Mouse (Mus musculus): ENCODE measurements around the gene Pbx1.

Pbx1 gene

DNA sequence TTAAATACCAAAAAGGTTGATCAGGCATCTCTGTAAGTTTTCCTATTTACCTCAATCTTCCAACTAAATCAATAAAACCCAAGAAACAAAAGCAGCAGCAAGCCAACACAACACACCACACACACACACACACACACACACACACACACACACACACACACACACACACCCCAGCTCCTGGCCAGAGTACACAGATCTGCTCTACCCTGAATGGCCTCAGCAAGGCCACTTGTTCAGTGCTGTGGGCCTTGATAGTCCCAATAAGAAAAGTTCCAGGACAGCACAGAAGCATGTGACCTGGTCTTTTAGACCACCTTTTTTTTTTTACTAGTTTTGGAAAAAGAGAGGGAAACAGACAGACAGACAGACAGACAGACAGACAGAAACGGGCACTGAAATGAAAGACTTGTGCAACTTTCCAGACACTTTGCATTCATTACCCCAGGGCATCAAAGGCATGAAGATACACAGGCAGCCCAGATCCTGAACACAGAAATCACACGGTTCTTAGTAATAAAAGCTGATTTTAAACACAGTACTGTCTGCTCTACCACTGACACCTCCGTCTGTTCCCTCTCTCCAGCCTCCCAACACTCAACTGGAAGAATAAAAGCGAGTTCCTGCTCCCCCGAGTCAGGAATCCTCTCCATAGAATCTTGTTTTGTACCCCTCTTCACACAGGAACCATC lies 6.9 kb downstream of the Pbx1 start:
- DNase-seq = no peak

DNA sequence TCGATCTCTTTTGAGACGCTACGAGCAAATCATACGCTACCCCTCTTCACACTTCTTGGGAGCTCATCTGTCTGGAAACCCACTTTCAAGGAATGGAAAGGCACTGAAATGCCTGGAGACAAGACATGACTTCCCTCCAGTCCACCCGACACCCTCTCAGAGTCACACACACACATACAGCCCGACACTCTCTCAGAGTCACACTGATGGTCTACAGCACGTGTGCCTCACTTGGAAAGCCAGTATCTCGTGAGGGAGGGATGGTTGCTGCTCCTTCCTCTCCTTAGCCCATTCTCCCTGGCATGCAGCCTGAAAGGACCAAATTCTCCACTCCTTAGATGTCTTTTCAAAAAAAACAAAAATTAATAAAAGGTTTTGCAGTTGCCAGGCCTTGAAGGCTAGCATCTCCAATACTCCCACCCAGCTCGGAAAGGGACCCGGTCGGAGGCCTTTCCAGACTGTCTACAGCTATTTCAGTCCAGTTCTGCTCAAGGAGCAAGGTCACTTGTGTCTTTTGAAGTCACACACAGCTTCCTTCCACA lies 8.6 kb downstream of the Pbx1 start:
- no peak for DNase-seq

DNA sequence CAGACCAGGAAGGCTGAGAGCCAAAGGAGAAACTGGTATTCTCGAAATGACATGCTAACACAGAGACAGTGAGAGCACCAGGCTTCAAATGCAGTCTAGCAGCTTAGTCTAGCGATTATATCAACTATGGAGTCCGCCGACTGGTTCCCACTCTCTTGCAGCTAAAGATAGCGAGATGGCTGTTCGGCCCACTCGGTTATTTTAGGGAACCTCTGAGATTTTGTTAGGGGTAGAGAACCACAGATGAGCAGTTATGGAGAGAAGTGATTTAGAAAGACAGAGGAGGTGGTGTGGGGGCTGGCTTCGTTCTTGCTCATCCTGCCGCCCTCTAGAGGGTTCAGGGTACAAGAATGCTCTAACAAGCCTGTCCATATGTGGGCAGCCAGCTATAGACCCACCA lies 13.2 kb downstream of the Pbx1 start:
- DNase-seq = no peak

DNA sequence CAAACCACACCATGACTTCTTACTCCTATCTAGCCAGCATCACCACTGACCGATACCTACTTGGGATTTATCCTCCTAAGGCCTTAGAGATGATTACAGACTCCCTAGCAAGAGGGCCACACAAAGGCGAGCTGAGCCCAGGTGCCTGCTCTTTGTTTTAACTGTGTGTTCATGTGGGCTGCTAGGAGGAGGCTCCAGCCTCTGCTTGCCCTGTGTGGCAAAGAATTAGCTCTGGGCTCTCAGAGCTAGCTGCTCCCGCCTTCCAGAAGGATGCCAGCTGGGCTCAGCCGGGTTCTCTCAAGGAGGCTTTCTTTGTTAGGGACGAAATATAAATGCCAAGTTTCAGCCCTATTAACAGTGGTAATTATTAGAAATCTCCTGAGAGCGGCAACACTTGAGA lies 14.4 kb downstream of the Pbx1 start:
- DNase-seq = peak in 1 of 2 experiments; percentile 36

DNA sequence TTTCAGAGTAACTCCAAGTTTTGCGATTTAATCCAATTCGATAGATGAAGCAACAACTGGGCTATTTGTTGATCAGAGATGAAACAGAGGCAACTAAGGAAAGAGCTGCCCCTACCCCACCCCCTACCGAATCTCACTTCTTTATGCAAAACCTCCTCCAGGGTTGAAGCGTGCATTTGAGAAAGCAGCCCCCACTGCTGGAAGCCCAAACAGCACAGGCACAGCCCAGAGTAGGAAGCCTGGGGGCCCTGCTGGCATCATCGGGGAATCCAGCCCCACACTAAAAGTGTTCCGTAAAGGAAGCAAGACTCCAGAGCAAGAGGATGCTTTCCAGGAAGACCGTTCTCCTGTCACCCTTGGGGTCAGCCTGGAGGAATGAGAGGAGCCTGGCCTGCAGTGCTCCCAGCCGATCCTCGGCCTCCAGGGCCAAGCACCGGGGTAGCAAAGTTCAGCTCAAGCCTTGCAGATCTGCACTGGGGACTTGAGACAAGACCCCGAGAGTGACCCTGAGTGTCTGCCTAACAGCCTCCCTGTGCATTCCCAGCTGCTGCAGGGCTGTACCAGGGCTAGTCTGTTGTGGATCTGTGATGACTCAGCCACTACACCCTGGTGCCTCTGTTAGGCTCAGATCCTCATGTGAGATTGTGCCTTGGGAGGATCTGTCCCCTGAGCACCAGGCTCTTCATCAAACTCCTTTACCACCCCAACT lies 15.2 kb downstream of the Pbx1 start:
- DNase-seq = peak in 1 of 2 experiments; percentile 27

DNA sequence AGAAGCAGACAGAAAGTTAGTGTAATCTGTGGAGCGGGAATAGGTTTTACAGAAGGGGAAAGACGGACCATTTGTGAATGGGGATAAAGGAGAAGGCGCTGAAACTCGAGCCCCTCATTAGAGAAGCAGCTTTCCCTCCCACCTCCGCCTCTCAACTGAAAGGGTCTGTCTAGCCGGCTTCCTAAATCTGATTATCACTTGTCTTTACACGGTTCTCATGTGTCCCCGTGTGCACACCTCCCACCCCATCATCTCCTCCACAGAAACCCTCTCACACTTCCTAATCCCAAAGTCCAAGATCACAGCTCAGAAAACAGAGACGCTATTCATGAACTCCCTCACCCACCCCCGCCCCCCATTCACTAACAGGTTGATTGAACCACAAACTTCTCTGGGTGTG lies 21.5 kb downstream of the Pbx1 start:
- DNase-seq = no peak

DNA sequence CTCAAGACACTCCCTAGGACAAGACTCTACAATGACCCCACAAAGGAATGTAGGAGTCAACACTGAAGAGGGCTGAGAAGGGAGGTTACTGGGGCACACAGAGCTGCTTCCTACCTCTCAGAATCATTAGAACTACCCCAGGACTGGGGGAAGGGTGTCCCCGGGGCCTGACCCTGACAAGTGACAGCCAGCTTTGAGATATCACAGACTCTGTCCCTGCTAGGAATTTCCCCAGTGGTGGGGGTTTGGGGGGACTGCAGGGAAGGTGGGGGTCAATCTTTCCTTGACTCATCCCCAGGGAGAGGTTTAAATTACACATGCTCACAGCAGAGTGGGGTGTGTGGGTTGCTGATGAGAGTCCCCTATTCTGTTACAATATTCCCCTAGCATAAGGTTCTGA lies 22.0 kb downstream of the Pbx1 start:
- DNase-seq = no peak

DNA sequence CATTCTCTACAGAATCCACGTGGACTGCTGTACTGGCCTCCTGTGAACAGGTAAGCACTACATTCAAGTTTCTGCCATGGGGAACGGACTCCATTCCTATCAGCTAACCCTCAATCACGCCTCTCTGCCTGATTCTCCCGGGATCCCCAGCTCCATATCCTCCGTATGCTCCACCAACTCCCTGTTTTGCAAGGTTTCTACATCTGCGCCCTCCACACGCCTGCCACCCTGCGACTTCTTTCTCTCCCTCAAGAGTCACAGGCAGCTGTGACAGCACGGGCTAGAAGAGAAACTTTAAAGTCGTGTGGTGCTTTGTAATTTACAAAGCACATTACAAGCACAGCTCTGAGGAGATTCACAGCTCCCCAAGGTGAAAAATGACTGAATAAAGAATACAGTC lies 23.3 kb downstream of the Pbx1 start:
- DNase-seq = no peak

DNA sequence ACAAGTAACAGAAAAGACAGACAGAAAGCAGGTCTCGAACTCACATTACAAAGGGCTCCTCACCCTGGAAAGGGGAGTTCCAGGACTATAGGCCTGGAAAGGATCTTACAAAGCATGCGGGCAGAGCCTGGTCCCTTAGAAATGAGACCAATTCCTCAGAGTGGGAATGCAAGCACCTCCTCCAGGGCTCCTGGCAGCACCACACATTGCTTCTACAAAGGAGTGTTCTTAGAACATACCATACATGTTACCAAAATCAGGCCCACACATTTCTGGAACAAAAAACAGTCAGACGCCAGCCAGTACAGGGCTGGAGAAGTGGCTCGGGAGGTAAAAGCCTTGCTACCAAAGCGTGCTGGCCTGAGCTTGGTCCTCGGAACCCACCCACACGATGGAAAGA lies 24.1 kb downstream of the Pbx1 start:
- DNase-seq = no peak

DNA sequence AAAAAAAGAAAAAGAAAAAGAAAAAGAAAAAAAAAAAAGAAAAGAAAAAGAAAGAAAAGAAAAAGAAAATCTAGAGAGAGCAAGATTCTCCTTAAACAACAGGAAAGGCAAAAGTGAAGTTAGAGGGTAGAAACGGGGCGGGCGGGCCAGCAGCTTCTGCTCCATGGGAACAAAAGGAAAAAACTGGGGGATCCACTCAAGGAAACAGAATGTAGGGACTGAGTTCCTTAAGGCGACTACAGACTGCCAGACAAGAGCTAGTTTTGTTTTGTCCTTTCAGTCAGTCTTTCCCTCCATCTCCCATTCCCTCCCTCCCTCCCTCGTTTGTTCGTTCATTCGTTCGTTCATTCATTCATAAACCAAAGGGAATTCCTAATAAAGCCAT lies 25.8 kb downstream of the Pbx1 start:
- no peak for DNase-seq

DNA sequence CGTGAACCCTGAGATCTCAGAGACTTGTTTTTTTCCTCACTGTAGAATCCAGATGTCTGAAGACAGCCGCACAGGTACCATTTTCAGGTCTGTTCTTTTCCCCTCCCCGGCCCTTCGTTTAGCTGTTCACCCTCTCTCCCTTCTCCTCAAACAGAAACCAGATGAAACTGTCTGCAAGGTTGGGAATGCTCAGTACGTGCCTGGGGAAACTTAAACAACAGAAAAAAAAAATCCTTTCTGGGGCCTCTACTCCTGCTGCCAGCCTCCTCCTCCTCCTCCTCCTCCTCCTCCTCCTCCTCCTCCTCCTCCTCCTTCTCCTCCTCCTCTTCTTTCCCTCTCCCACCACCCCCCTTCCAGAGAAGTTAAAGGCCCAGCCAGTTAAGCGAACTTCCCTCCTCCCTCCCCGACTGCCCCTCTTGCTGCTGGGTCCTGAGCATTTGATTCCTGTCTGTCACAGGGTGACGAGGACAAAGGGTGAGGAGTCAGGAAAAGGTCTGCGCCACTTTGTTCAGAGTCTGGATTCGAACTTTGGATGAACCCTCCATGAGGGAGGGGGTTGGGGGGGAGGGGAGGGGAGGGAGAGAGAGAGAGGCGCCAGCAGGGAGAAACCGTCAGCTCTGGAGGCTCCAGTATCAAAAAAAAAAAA lies 26.3 kb downstream of the Pbx1 start:
- DNase-seq = no peak

DNA sequence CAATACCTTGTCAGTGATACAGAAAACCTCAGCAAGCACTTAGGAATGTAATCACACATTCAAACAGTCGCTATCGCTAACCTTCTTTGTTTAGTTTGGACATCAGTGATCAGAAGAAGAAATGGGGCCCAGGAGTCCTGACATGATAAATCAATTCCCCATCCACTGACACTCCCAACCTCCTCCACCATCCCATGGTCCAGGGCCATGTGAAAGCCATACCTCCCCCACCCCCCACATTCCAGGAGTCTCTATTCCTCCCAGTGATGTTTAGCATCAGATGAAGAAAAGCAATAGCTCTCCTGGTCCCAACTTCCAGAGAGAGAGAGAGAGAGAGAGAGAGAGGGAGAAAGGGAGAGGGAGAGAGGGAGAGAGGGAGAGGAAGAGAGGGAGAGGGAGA lies 28.5 kb downstream of the Pbx1 start:
- DNase-seq = no peak

DNA sequence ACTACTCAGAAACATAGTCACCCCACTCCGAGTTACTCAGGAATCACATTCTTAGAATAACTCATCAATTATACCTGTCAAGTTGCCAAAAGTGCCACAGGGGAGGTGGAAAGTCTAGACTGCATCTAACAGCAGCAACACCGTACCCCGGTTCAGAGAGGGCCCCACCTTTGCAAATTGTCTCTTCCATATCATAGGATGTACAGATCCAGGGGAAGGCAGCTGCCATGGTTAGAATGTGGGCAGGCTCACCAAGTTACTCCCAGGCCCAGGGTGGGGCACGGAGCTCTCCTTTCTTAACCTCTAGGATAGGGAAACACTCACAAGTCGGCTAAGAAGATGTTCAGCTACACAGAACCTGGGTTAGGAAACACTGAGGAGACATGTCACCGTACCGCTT lies 29.4 kb downstream of the Pbx1 start:
- DNase-seq = no peak

DNA sequence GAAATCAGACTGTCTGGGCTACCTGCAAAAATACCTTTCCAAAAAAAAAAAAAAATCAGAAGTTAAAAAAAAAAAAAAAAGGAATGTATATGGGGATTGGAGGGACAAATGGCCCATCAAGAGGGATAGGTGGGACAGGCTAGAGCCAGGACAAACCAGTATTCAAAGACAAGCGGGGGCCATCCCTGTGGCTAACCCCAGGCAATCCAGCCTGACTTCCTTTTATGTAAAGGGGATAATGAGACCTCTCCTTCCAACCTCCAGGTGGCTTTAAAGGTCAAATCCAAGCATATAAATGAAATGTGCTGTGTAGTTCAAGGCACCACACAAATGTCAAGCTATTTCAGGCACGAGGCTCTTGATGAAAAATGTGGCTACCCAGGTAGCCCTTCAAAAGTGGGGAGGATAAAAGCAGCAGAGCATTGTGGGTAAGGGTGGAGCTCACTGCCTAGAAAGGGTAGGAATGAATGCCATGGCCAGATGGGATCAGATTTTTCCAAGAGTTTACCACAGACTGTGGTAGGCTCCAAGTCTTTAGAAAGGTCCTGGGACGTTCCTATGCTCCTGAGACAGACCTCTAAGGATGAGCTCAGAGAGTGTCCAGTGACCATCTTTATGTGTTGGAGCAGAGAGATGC lies 36.4 kb downstream of the Pbx1 start:
- DNase-seq = no peak

DNA sequence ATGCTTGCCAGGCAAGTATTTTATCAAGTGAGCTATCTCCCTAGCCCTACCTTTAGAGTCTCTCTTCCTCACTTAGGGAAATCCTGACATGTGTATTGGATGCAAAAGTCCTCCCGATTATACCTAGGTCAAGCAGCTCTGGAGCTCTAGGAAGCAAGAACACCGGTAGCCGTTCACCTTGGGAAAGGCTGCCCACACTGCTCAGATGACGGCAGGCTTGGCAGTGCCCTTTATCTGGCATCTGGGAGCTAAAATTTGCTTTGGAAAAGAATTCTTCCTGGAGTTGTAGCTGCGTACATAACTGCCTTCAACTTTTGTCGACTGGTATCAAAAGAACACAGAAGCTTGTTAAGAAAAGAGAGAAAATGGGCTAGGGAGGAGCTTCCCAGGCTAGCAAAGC lies 37.5 kb downstream of the Pbx1 start:
- peak in 1 of 2 experiments; percentile 38 for DNase-seq

DNA sequence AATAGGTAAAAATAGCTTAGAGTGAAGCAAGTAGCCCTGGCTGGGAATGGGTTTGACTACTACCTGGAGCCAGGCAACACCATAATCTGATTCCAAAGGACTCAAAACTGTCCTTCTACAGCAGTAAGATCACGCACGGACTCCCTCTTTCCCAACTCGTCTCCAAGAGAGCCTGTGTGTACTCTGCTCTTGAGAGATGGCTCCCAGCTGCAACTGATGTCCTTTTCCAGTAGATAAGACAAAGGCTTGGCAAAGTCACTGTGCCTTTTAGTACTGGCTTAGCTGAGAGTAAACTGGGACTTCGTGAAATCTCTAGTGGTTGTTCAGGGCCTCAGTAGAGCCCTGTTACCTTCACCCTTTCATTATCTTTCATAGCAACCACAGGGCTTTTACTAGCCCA lies 38.6 kb downstream of the Pbx1 start:
- no peak for DNase-seq

DNA sequence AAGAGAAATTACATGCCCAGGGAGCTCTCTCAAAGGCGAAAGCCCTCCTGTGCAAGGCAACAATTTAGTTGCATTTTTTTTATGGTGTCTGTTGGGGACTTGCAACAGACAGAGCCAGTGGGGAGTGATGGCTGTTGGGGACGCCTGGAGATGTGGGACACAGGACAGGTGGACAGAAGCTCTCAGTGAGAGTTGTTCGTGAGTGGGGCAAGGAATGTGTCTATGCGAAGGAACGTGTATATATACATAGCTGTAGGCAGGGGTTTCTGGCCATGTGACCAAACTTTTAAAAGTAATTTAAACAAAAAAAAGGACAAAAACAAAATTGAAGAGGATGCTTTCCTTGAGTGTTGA lies 39.6 kb downstream of the Pbx1 start:
- DNase-seq = no peak

DNA sequence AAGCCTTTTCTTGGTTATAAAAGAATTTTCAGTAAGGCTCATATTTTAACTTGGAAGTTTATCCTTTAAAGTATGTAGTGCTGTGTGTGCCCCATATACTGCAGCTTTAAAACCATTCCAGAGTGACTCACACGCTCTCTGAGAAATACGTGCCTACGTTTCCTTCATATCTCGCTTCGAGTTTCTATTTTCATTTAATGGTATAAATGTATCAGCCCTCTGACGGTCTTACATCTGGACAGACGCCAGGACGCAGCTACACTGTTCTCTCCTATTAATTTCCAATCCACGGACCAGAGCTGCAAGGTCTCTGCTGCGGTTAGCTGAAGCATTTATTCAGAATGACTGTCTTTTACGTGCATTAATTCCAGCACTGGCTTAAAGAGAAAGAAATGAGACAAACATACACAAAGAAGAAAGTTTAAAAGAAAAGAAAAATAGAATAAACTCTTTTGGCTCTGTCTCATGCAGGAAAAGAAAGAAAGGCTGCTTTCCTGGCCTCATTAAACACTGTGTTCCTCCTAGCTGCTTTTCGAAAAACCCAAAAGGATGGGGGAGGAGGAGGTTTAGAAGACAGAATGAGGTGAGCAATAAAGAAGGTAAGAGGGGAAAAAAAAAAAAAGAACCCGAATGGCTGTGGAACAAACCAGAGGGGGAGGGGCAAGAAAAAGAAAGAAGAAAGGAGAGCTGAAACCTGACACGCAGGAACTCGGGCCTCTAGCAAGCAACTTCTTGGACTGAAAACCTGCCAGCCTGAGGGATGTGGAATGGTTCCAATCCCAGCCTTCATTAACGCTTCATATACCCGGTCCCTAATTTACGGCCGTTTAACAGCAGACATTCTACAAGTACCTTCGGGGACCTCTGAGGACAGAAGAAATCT lies 40.2 kb downstream of the Pbx1 start:
- peak; percentile 37 to 59 for DNase-seq

DNA sequence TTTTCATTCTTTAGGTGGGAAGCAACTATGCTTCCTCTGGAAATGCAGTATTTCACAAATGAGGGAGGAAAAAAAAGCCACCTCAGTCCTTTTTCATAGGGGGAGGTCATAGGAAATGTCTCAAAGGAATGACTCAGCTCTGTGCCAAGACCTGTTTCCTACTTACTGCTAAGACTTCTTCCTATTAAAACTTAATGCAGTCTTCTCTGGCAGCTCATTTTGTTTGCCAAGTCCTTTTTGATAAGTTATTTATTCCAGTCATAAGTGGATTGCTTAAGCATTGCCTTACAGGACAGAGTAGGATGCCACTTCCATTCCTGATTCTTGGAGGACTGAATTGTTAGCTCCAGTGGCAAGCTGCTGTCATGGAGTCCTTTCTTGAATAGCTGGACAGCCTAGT lies 41.3 kb downstream of the Pbx1 start:
- DNase-seq = no peak

DNA sequence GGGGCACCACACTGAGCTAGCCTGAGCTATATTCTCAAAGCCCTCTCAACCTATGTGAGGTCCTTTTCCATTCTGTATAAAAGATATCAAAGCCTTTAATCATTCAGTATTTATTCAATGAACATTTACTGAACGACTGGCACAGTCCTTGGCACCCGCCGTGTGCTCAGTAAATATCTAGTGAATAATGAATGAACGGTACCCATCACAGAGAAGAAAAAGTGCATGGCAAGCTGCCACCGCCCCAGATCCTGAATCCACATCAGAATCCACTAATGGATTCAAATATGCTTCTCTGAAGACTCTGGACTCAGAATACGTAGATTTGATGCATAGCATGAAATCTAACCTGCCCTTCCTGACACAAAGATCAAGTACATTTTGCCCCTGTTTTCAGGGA lies 45.9 kb downstream of the Pbx1 start:
- no peak for DNase-seq

DNA sequence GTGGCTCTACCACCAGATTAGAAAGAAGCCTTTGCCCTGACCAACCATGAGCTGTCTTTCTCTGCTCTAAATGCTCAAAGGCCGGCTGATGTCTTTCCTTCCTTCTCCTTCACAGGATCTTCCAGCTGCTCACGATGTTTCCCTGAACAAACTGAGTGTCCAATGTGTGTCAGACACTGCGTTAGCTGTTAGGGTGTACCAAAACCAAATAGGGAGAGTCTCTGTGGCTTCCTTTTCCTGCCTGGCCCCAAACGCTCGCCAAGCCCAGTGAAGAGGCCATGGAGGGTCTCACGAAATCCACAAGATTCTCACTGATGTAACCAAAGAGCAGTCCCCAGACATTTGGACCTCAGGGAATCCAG lies 47.5 kb downstream of the Pbx1 start:
- DNase-seq = no peak

DNA sequence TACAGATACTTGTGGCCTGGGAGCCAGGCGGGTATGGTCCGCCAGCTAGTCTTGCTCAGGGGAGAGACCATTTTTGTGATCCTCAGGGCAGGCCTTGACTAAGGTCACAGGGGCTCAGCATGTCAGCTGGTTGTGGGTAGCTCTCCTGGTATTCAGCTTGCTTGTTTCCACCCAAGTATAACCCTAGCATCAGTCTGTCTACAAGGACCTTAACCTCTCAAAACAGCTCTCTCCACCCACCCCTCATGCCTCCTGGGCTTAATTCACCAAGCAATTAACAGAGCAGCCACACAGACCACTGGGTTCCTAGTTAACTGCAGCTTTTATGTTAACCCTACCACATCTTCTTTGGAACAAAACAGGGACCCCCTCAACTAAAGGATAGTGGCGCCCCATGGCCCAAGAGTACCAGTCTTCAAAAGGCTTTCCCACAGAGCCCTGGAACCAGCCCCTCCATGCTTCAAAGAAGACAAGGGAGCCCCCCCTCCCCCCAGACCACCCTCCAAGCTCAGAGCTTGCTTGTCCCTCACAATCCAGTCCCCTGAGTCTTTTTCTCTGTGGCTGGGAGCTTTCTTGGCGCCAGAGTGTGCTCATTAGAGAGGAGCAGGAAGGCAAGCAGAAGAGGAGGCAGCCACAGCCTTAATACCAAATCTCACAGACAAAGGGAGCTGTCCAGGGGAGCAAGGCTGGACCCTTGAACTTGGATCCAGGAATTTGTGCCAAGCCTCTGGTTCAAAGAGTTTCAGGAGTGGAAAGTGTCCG lies 48.1 kb downstream of the Pbx1 start:
- DNase-seq = no peak

All from cerebellum, postnatal 25 days (tissue).